Mouse (Mus musculus): ENCODE results near the gene Kcnab1.

GRCm38 (mm10) chr3:65397566-65397965, 288.4 kb downstream of the Kcnab1 start:
- TF ChIP-seq POLR2A (IDR thresholded peaks at IDR 0.05; ENCODE audit: insufficient read depth, low read length) (no peak), CTCF (IDR thresholded peaks at IDR 0.05; ENCODE audit: low read depth, low read length) (no peak)
